Mouse (Mus musculus) midbrain, embryonic 12.5 days (tissue): ENCODE measurements around the gene Zc3h10. TPM values are rescaled to one million over a fixed set of nuclear protein-coding genes. Genes with fewer than 3 reads are reported as not detected.

Experiments used
- ATAC-seq: fragments of 200-750 bp; cut with Nextera tagmentation; 2 replicates; pipeline ENCODE4 v1.8.0; 2017; ENCODE audit warnings: low read depth, moderate TSS enrichment, moderate library complexity; ENCODE audit not compliant: low FRiP score
- H3K27ac ChIP-seq: fragments of 300-500 bp; sonication (generic); replicated peaks from 2 replicates; pipeline ENCODE4 v1.5.1; 2016; ENCODE audit warnings: mild to moderate bottlenecking
- H3K27me3 ChIP-seq: fragments of 300-500 bp; sonication (generic); 2 replicates; pipeline ENCODE4 v1.6.1; 2016; ENCODE audit warnings: mild to moderate bottlenecking
- H3K36me3 ChIP-seq: fragments of 300-500 bp; sonication (generic); 2 replicates; pipeline ENCODE4 v1.6.1; 2016
- H3K4me1 ChIP-seq: fragments of 300-500 bp; sonication (generic); 2 replicates; pipeline ENCODE4 v1.6.1; 2016
- H3K4me2 ChIP-seq: fragments of 300-500 bp; sonication (generic); replicated peaks from 2 replicates; pipeline ENCODE4 v1.6.1; 2016; ENCODE audit warnings: mild to moderate bottlenecking, moderate library complexity
- H3K4me3 ChIP-seq: fragments of 300-500 bp; sonication (generic); 2 replicates; pipeline ENCODE4 v1.5.1; 2016; ENCODE audit warnings: mild to moderate bottlenecking
- H3K9ac ChIP-seq: fragments of 300-500 bp; sonication (generic); replicated peaks from 2 replicates; pipeline ENCODE4 v1.6.1; 2016; ENCODE audit warnings: mild to moderate bottlenecking, moderate library complexity
- H3K9me3 ChIP-seq: fragments of 300-500 bp; sonication (generic); 2 replicates; pipeline ENCODE4 v1.6.1; 2016; ENCODE audit warnings: mild to moderate bottlenecking
- WGBS: fragments of 180-500 bp; shearing (Covaris S2); methylation state at CpG from one replicate; pipeline ENCODE4 v1.1.7; 2016; 5-methylcytosine and 5-hydroxymethylcytosine counted together
- polyA plus RNA-seq: library from polyadenylated mRNA; unstranded; fragments of >200 nt; fragmentation: Nextera tagmentation; extraction: Ambion mirVana; gene quantifications from 2 replicates; pipeline ENCODE4 v1.2.1, GENCODE M21; 2016

The Zc3h10 gene
- polyA plus RNA-seq = 20.1 and 22.5 TPM in 2 replicates

GRCm38 (mm10) chr10:128547361-128548032, at the start of gene Zc3h10:
TSS of gene Zc3h10 (minus strand) at chr10:128547774.
- peak within 1 kb of the TSS; percentile 81 for H3K9ac ChIP-seq
- peak; percentile 90 for ATAC-seq
- peak within 1 kb of the TSS; percentile 96 for H3K27ac ChIP-seq
- H3K27me3 ChIP-seq = no peaks in the 10 kb centered on the region
- H3K36me3 ChIP-seq = peaks cover 31% of the 10 kb centered on the region
- H3K4me3 ChIP-seq = peak within 1 kb of the TSS; percentile 61
- peak within 1 kb of the TSS; percentile 76 for H3K4me2 ChIP-seq
- H3K9me3 ChIP-seq = no peaks in the 10 kb centered on the region
- peaks cover 21% of the 10 kb centered on the region for H3K4me1 ChIP-seq
- WGBS = under 1% methylated on average over 49 of the region's 50 CpGs

DNA sequence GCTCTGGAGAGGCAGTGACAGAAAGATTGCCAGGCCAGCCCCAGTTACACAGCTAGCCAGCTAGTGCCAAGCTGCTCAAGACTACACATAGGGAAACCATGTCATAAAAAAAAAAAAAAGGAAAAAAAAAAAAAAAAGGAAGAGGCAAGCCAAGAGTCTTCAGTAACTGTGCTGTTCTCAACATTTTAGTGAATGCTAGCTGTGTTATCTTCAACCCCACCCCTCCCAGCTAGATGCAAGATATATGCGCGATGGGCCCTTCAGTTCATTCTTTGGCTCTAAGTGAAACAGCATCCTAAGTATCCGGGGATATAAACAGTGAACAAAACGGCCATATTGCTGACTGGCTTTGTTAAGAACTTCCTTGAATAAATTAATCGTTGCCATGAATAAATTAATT, 45.2 kb upstream of the Zc3h10 start:
- Histone ChIP-seq H3K4me1 (peaks cover 12% of the 10 kb centered on the region), H3K4me2 (no peak overlapping the region), H3K4me3 (no peak overlapping the region), H3K9me3 (no peaks in the 10 kb centered on the region), H3K27me3 (peaks cover 25% of the 10 kb centered on the region), H3K36me3 (no peaks in the 10 kb centered on the region), H3K9ac (no peak overlapping the region), H3K27ac (no peak overlapping the region)
- WGBS = 76% methylated on average over 5 of the region's 5 CpGs
- ATAC-seq = no peak

GRCm38 (mm10) chr10:128591436-128591835, 43.9 kb upstream of the Zc3h10 start:
- H3K9ac ChIP-seq = no peak overlapping the region
- no peaks in the 10 kb centered on the region for H3K9me3 ChIP-seq
- peaks cover 12% of the 10 kb centered on the region for H3K4me1 ChIP-seq
- 89% methylated on average over 6 of the region's 6 CpGs for WGBS
- ATAC-seq = no peak
- H3K36me3 ChIP-seq = no peaks in the 10 kb centered on the region
- H3K27me3 ChIP-seq = peaks cover 38% of the 10 kb centered on the region
- no peak overlapping the region for H3K4me2 ChIP-seq
- no peak overlapping the region for H3K4me3 ChIP-seq
- no peak overlapping the region for H3K27ac ChIP-seq

GRCm38 (mm10) chr10:128590193-128590690, 42.7 kb upstream of the Zc3h10 start:
- Histone ChIP-seq H3K9ac (peak overlapping the region; percentile 60), H3K9me3 (no peaks in the 10 kb centered on the region), H3K4me1 (peaks cover 12% of the 10 kb centered on the region), H3K27me3 (peaks cover 50% of the 10 kb centered on the region), H3K36me3 (no peaks in the 10 kb centered on the region), H3K27ac (no peak overlapping the region), H3K4me2 (peak overlapping the region; percentile 98), H3K4me3 (peak overlapping the region; percentile 67)
- WGBS = under 1% methylated on average over 30 of the region's 43 CpGs
- peak; percentile 73 for ATAC-seq

DNA sequence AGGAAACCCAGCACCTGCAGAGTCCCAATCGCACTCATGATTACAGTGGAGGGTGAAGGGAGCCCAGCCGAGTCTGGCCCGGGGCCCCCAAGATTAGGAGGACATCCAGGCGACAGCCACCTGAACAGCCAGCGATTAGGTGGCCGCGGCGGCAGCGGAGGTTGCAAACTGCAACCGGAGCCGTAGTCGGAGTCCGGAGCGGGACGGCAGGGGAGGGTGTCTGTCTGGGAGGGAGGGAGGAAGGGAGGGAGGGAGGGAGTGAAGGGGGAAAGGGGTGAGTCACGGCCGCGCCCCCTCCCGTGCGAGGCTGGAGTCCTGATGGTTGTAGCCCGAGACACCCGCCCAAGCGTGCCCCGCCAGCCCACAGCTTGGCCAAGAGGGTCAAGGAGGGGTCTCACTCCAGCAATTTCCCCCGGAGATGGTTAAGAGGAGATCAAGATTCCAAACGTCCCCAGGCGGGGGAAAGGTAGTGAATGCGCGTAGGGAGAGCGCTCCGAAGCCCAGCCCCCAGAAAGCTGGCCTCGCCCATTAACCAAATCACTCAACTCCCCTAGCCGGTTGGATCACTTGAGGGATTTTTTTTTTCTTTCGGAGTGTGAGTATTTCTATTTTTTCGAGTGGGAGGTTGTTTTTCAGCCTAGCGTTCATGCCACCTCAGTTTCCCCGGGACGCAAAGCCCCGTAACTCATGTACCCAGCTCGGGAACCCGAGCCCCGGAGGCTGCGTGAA, 42.1 kb upstream of the Zc3h10 start, which contains the start of gene Erbb3:
Gene Erbb3 (minus strand): TSS at position 189 of the 729 bp plus-strand sequence.
- Histone ChIP-seq H3K9ac (peak within 1 kb of the TSS; percentile 60), H3K4me1 (peaks cover 12% of the 10 kb centered on the region), H3K4me3 (peak within 1 kb of the TSS; percentile 67), H3K36me3 (no peaks in the 10 kb centered on the region), H3K9me3 (no peaks in the 10 kb centered on the region), H3K4me2 (peak within 1 kb of the TSS; percentile 98), H3K27me3 (peaks cover 56% of the 10 kb centered on the region), H3K27ac (no peak within 1 kb of the TSS)
- ATAC-seq = peak; percentile 28; the same call in 1 of the 2 replicates
- under 1% methylated on average over 40 of the region's 43 CpGs for WGBS

DNA sequence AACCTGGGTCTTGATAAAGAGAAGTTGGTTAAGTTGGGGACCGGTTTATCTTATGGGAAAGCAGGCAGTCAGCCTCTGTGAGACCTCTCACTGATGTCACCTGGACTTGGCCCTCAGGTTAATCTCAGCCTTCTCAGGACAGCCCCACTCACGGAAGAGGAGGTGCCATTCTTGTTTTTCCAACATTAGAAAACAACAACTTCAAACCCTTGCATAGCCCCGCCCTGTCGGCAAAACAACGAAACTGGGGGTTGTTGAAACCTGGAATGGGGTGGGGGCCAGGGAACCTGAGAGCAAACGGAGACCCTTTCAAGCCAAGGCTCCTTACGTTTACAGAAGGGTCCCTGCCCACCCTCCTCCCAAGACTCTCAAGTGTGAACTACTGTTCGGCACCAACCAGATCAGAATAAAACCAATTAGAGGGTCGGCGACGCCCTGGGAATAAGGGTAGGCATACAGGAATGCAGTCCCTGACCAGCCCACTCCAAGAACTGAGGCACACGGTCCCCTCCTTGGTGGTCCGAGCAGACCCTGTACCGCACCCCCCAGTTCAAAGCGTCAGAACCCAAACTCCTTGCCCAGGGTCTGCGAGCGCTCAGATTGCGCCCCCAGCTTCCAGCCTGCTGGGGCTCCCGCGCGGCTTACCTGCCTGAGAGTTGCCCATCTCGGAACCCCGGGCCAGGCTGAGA, 41.3 kb upstream of the Zc3h10 start:
- H3K4me3 ChIP-seq = peak overlapping the region; percentile 67
- no peaks in the 10 kb centered on the region for H3K9me3 ChIP-seq
- H3K9ac ChIP-seq = peak overlapping the region; percentile 60; the same call in 1 of the 2 replicates
- peaks cover 62% of the 10 kb centered on the region for H3K27me3 ChIP-seq
- 3% methylated on average over 23 of the region's 23 CpGs for WGBS
- H3K27ac ChIP-seq = no peak overlapping the region
- no peaks in the 10 kb centered on the region for H3K36me3 ChIP-seq
- H3K4me2 ChIP-seq = peak overlapping the region; percentile 98
- H3K4me1 ChIP-seq = peaks cover 12% of the 10 kb centered on the region
- peak; percentile 44; the same call in 1 of the 2 replicates for ATAC-seq

GRCm38 (mm10) chr10:128588136-128588535, 40.6 kb upstream of the Zc3h10 start:
- ATAC-seq = no peak
- H3K4me3 ChIP-seq = no peak overlapping the region
- no peak overlapping the region for H3K9ac ChIP-seq
- H3K27me3 ChIP-seq = peaks cover 70% of the 10 kb centered on the region
- H3K4me2 ChIP-seq = no peak overlapping the region
- 13% methylated on average over 1 of the region's 1 CpGs for WGBS
- H3K36me3 ChIP-seq = no peaks in the 10 kb centered on the region
- peaks cover 12% of the 10 kb centered on the region for H3K4me1 ChIP-seq
- no peaks in the 10 kb centered on the region for H3K9me3 ChIP-seq
- H3K27ac ChIP-seq = no peak overlapping the region

DNA sequence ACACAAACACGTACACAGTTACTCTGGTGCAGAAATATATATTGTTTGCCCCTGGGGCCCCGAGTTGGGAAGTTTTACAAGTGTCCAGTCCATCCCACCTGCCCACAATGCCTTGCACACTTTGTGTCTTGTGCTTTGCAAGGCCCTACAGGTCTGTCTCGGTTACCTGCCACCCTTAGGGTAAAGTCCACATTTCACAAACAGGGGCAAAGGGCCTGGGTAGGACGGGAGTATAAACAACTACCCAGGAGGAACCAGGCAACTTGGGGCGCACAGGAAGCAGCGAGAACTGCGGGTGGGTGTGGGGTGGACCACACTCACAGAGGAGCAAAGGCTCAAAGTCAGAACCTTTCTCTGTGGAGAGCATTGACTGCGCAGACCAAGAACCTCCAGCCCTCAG, 40.1 kb upstream of the Zc3h10 start:
- no peaks in the 10 kb centered on the region for H3K9me3 ChIP-seq
- peaks cover 74% of the 10 kb centered on the region for H3K27me3 ChIP-seq
- peaks cover 12% of the 10 kb centered on the region for H3K4me1 ChIP-seq
- no peak overlapping the region for H3K4me2 ChIP-seq
- no peak overlapping the region for H3K4me3 ChIP-seq
- no peaks in the 10 kb centered on the region for H3K36me3 ChIP-seq
- ATAC-seq = no peak
- no peak overlapping the region for H3K27ac ChIP-seq
- no peak overlapping the region for H3K9ac ChIP-seq
- 62% methylated on average over 8 of the region's 8 CpGs for WGBS

GRCm38 (mm10) chr10:128587120-128587519, 39.5 kb upstream of the Zc3h10 start:
- 54% methylated on average over 4 of the region's 4 CpGs for WGBS
- H3K4me3 ChIP-seq = no peak overlapping the region
- H3K27me3 ChIP-seq = peaks cover 74% of the 10 kb centered on the region

DNA sequence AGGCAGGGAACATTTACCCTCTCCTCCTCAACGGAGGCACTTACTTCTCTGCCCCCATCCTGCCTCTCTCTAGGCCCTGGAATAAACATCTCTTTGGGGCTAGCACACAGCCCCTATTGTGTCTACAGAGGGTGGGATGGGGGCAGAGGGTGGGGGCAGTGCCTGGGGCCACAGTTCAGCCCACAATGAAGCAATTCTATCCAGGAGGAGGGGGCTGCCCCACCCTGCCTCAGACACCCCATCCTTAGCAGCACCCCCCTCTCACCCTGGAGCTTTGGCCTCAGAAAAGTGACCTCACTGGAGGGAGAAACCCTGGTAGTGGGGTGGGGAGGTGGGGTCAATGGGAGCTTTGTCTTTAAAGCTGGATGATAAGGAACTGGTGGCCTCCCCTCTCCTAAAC, 39.0 kb upstream of the Zc3h10 start:
- Histone ChIP-seq H3K4me3 (no peak overlapping the region), H3K36me3 (no peaks in the 10 kb centered on the region), H3K9ac (0 out of 2 replicates have a peak overlapping the region, but pooled peaks have one; percentile 15), H3K9me3 (no peaks in the 10 kb centered on the region), H3K4me1 (peaks cover 12% of the 10 kb centered on the region), H3K27me3 (peaks cover 78% of the 10 kb centered on the region), H3K4me2 (no peak overlapping the region), H3K27ac (no peak overlapping the region)
- ATAC-seq = no peak
- WGBS = 12% methylated on average over 1 of the region's 1 CpGs

More at GRCm38 (mm10) chr10:128587120-128587519, 39.5 kb upstream of the Zc3h10 start:
- H3K36me3 ChIP-seq = no peaks in the 10 kb centered on the region
- peaks cover 12% of the 10 kb centered on the region for H3K4me1 ChIP-seq
- H3K9ac ChIP-seq = no peak overlapping the region
- no peak for ATAC-seq
- no peaks in the 10 kb centered on the region for H3K9me3 ChIP-seq
- H3K4me2 ChIP-seq = no peak overlapping the region
- H3K27ac ChIP-seq = no peak overlapping the region

DNA sequence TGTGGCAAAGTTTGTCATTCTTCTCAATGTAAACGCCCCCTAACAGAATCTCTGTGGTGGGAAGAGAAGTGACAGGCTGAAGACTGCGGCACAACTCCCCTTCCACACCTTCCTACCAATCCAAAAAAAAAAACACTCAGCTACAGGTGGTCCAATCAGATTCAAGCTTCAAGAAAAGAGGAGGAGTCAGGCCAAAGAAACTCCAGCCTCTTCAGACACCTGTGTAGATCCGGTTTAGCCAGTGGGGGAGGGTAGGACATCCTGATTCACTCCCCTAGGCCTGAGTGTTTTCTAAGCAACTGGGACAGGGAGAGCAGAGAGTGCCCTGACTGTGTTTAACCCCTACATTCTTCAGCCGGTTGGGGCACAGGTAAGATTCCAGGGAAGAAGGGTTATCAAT, 36.8 kb upstream of the Zc3h10 start:
- no peak for ATAC-seq
- Histone ChIP-seq H3K27ac (no peak overlapping the region), H3K9me3 (no peaks in the 10 kb centered on the region), H3K36me3 (no peaks in the 10 kb centered on the region), H3K27me3 (peaks cover 70% of the 10 kb centered on the region), H3K9ac (no peak overlapping the region), H3K4me1 (peaks cover 6% of the 10 kb centered on the region), H3K4me2 (no peak overlapping the region), H3K4me3 (no peak overlapping the region)
- 10% methylated on average over 4 of the region's 4 CpGs for WGBS
